Mouse (Mus musculus): ENCODE results near the gene Ogdh. TPM values are rescaled to one million over a fixed set of nuclear protein-coding genes. Genes with fewer than 3 reads are reported as not detected.
A peak's percentile ranks its signal among the peaks of the same experiment; 100 is the strongest.

Gene Ogdh
- polyA plus RNA-seq, 2 experiments = 59.2 to 79.4 TPM

DNA sequence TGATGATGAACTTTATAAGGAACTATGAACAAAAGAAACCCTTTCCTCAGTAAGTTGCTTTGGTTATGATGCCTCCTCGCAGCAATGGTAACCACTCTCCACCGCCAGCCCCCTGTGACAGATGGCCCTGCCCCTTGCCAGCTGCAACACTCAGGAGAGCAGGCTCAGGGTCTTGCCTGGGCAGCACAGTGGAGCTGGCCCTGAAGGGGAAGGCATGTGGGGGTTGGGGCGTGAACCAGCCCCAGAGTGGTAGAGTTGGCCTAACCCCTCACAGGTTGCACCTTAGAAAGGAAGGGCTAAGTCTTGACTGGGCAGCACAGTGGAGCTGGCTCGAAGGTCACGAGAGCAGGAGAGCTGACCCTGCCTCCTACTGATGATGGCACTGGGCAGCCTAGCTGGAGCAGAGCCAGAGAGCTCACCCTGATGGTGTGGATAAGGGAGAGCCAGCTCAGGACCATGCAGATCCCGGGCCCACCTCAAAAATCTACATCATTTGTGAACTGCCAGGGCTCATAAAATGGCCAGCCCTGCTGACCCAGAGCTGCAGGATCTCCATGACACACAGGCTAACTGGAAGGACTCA lies 34.9 kb upstream of the Ogdh start:
- no peak for TF ChIP-seq POLR2A (IDR thresholded peaks at IDR 0.05; ENCODE audit: borderline replicate concordance, extremely low read depth, insufficient read depth, insufficient read length)
- Histone ChIP-seq H3K27me3 (ENCODE audit: control insufficient read depth, insufficient read depth, low read length) (no peaks in the 10 kb centered on the region), H3K27ac (replicated peaks; ENCODE audit: low read depth, low read length) (no peak overlapping the region), H3K4me2 (replicated peaks; ENCODE audit: low read depth, low read length, severe bottlenecking) (no peak overlapping the region), H3K4me3 (replicated peaks; ENCODE audit: low read length) (no peak overlapping the region), H3K9ac (ENCODE audit: low read depth, low read length, severe bottlenecking) (no peak overlapping the region), H3K4me1 (ENCODE audit: control insufficient read depth, insufficient read depth, low read length) (no peaks in the 10 kb centered on the region), H3K36me3 (ENCODE audit: control insufficient read depth, insufficient read depth, low read length) (peaks cover 43% of the 10 kb centered on the region), H3K9me3 (ENCODE audit: control insufficient read depth, low read length) (no peaks in the 10 kb centered on the region)
- no peak for DNase-seq (ENCODE audit: low spot score)
- 0 out of 2 replicates have a peak, but pooled peaks have one; percentile 7 for ATAC-seq (ENCODE audit: low FRiP score, low read depth)
- WGBS = 59% methylated on average over 6 of the region's 6 CpGs

DNA sequence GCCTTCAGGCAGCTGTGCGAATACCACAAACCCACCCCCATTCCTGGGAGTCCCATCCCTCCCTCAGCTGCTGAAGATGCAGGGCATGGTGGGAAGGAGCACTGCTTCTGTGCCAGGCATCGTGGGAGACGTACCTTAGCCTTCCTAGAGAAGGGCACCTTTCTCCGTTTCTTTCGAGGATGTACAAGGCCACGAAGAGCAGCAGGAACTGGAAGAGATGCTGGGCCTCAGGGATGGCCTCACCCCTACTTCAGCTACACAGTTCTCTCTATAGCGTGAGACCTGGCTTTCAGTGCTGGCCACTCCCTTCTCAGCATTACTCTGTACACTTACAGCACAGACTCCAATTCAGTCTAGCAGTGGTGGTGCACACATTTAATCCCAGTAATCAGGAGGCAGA lies 32.0 kb upstream of the Ogdh start:
- no peak overlapping the region for H3K27ac ChIP-seq (replicated peaks; ENCODE audit: low read depth, low read length)
- no peak for ATAC-seq (ENCODE audit: low FRiP score, low read depth)
- H3K9me3 ChIP-seq (ENCODE audit: control insufficient read depth, low read length) = no peaks in the 10 kb centered on the region
- H3K4me1 ChIP-seq (ENCODE audit: control insufficient read depth, insufficient read depth, low read length) = no peaks in the 10 kb centered on the region
- no peak for TF ChIP-seq POLR2A (IDR thresholded peaks at IDR 0.05; ENCODE audit: borderline replicate concordance, extremely low read depth, insufficient read depth, insufficient read length)
- no peak overlapping the region for H3K4me2 ChIP-seq (replicated peaks; ENCODE audit: low read depth, low read length, severe bottlenecking)
- H3K9ac ChIP-seq (ENCODE audit: low read depth, low read length, severe bottlenecking) = no peak overlapping the region
- peaks cover 71% of the 10 kb centered on the region for H3K36me3 ChIP-seq (ENCODE audit: control insufficient read depth, insufficient read depth, low read length)
- DNase-seq (ENCODE audit: low spot score) = no peak
- no peak overlapping the region for H3K4me3 ChIP-seq (replicated peaks; ENCODE audit: low read length)
- WGBS = 92% methylated on average over 7 of the region's 7 CpGs
- no peaks in the 10 kb centered on the region for H3K27me3 ChIP-seq (ENCODE audit: control insufficient read depth, insufficient read depth, low read length)

GRCm38 (mm10) chr11:6261434-6262082 lies 29.9 kb upstream of the Ogdh start:
- Histone ChIP-seq H3K27ac (replicated peaks; ENCODE audit: low read depth, low read length) (no peak overlapping the region), H3K9ac (ENCODE audit: low read depth, low read length, severe bottlenecking) (no peak overlapping the region), H3K27me3 (ENCODE audit: control insufficient read depth, insufficient read depth, low read length) (no peaks in the 10 kb centered on the region), H3K36me3 (ENCODE audit: control insufficient read depth, insufficient read depth, low read length) (peaks cover 91% of the 10 kb centered on the region), H3K4me1 (ENCODE audit: control insufficient read depth, insufficient read depth, low read length) (peaks cover 1% of the 10 kb centered on the region), H3K4me3 (replicated peaks; ENCODE audit: low read length) (no peak overlapping the region), H3K9me3 (ENCODE audit: control insufficient read depth, low read length) (no peaks in the 10 kb centered on the region), H3K4me2 (replicated peaks; ENCODE audit: low read depth, low read length, severe bottlenecking) (no peak overlapping the region)
- WGBS = 85% methylated on average over 10 of the region's 10 CpGs
- ATAC-seq (ENCODE audit: low FRiP score, low read depth) (no peak), DNase-seq (ENCODE audit: low spot score) (peak; percentile 85)
- TF ChIP-seq POLR2A (IDR thresholded peaks at IDR 0.05; ENCODE audit: borderline replicate concordance, extremely low read depth, insufficient read depth, insufficient read length) = no peak

DNA sequence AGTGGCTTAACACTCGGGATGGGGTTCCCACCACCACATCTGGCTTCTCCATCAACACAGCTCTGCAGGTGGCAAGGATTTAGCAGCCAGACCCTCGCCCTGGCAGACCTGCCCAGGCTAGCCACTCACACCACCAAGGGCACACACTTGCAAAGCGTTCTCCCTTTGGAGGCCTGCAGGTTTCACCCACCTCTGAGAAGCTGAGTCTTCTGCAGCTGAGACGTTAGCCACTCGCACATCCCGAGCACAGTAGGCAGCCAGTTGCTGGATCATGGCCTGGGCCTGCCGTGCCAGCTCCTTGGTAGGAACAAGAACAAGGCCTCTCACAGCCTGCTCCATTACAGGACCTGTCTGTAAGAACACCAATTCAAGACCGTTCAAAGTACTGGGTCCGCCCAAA lies 24.8 kb upstream of the Ogdh start:
- WGBS = 65% methylated on average over 9 of the region's 9 CpGs
- peaks cover 4% of the 10 kb centered on the region for H3K4me1 ChIP-seq (ENCODE audit: control insufficient read depth, insufficient read depth, low read length)
- TF ChIP-seq POLR2A (IDR thresholded peaks at IDR 0.05; ENCODE audit: borderline replicate concordance, extremely low read depth, insufficient read depth, insufficient read length) = no peak
- no peaks in the 10 kb centered on the region for H3K9me3 ChIP-seq (ENCODE audit: control insufficient read depth, low read length)
- no peaks in the 10 kb centered on the region for H3K27me3 ChIP-seq (ENCODE audit: control insufficient read depth, insufficient read depth, low read length)
- peak overlapping the region; percentile 87 for H3K4me3 ChIP-seq (replicated peaks; ENCODE audit: low read length)
- peak overlapping the region; percentile 80 for H3K9ac ChIP-seq (ENCODE audit: low read depth, low read length, severe bottlenecking)
- no peak overlapping the region for H3K27ac ChIP-seq (replicated peaks; ENCODE audit: low read depth, low read length)
- peaks cover 62% of the 10 kb centered on the region for H3K36me3 ChIP-seq (ENCODE audit: control insufficient read depth, insufficient read depth, low read length)
- peak overlapping the region; percentile 67 for H3K4me2 ChIP-seq (replicated peaks; ENCODE audit: low read depth, low read length, severe bottlenecking)
- DNase-seq (ENCODE audit: low spot score) = no peak
- ATAC-seq (ENCODE audit: low FRiP score, low read depth) = no peak

- ATAC-seq (ENCODE audit: low FRiP score, low read depth) (peak; percentile 98), DNase-seq (ENCODE audit: low spot score) (peak; percentile 98)
- Histone ChIP-seq H3K4me2 (replicated peaks; ENCODE audit: low read depth, low read length, severe bottlenecking) (peak within 1 kb of the TSS; percentile 82), H3K9me3 (ENCODE audit: control insufficient read depth, low read length) (no peaks in the 10 kb centered on the region), H3K4me3 (replicated peaks; ENCODE audit: low read length) (peak within 1 kb of the TSS; percentile 87), H3K4me1 (ENCODE audit: control insufficient read depth, insufficient read depth, low read length) (peaks cover 4% of the 10 kb centered on the region), H3K9ac (ENCODE audit: low read depth, low read length, severe bottlenecking) (peak within 1 kb of the TSS; percentile 80), H3K36me3 (ENCODE audit: control insufficient read depth, insufficient read depth, low read length) (peaks cover 54% of the 10 kb centered on the region), H3K27me3 (ENCODE audit: control insufficient read depth, insufficient read depth, low read length) (no peaks in the 10 kb centered on the region), H3K27ac (replicated peaks; ENCODE audit: low read depth, low read length) (peak within 1 kb of the TSS; percentile 96)
- TF ChIP-seq POLR2A (IDR thresholded peaks at IDR 0.05; ENCODE audit: borderline replicate concordance, extremely low read depth, insufficient read depth, insufficient read length) = peak; percentile 81; the same call in 1 of the 2 replicates
- WGBS = 3% methylated on average over 50 of the region's 50 CpGs
Observed at GRCm38 (mm10) chr11:6267320-6268254, 23.8 kb upstream of the Ogdh start, which contains the start of gene Ddx56. Gene Ddx56 (minus strand): TSS chr11:6267772.
